Mouse (Mus musculus) B cell, adult 2 months (primary cell): Measurements from ENCODE around the gene Gm20489.
A peak's percentile ranks its signal among the peaks of the same experiment; 100 is the strongest.

Experiments
- DNase-seq, 2 experiments: peaks; one replicate each; pipeline ENCODE4 v3.0.0; 2022

The Gm20489 gene

GRCm38 (mm10) chrX:101268755-101269124 lies at the start of gene Gm20489:
Gm20489 (minus strand) TSS chrX:101269023.
- no peak for DNase-seq

DNA sequence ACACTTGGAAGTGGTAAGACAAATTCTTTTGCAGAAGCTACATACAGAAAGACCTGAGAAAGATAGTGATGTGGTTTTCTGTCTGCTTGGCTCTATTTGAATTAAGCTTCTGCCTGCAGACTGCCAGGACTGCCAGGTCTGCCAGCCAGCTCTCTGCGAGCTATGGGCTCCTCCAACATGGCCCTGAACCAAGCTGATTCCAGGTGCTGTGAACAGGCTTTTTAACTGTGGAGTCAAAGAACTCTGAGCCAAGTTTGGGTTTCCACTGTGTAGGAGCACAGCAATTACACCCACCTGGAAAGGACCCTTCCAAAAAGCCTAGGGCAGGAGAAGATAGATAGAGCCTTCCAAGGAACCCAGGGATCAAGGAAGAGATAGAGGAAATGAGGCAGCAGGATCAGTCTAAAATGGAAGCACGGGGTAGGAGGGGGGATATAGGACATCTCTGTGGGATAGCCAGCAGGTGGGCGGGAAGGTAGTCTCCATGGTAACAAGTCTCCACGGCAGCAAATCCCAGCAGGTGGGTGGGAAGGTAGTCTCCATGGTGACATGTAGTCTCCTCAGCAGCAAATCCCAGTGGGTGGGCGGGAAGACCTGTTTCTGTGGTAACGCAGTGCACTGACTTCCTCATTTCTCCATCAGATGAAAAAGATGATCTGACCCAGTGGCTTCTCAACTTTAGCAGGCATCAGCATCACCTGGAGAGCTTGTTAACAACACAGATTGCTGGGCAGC lies 45.0 kb upstream of the Gm20489 start:
- DNase-seq = peak; percentile 34 to 38

- DNase-seq = no peak
Measured at GRCm38 (mm10) chrX:101309299-101309698, 40.5 kb upstream of the Gm20489 start.

- DNase-seq = no peak
Measured at GRCm38 (mm10) chrX:101304646-101305045, 35.8 kb upstream of the Gm20489 start.

DNA sequence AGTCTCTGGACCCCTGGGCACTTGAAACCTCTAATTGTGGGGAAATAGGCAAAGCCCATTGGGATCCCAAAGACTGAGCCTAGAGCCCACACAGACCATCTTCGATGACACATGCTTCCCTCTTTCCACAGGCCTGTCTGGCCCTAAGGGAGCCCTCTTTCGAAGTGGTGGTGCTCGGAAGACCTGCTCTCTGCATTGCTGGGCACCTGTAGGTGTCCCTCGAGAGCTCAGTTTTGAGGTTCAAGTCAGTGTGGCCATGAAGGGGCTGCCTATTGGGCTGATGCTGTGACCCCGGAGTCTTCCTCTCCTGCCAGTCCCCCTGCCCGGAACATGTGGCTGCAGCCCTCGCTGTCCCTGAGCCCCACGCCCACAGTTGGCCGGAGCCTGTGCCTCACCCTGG lies 32.8 kb upstream of the Gm20489 start:
- no peak for DNase-seq

- DNase-seq = no peak
Measured at GRCm38 (mm10) chrX:101300427-101301030, 31.7 kb upstream of the Gm20489 start.

- DNase-seq = no peak
Measured at GRCm38 (mm10) chrX:101299473-101300426, 30.9 kb upstream of the Gm20489 start.

DNA sequence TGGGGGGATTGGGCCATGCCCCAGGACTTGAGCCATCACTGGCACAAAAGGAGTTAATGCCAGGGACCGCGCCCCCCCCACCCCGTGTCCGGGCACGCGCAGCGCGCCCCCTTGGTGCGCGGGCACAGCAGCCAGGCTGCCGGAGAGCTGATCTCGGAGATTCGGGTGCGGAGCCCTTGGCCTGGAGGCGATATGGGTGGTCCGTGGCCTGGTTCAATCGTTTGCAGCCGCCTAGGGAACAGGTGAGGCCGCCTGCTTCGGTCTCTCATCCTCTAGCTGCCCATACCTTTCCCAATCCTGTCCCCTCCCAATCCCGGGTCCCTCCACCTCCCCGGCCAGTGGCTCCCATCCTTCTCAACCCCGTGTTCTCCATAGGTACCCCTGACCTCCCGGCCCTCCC lies 30.2 kb upstream of the Gm20489 start, which contains the start of gene Nlgn3:
Gene Nlgn3 (plus strand): TSS at position 114 of the 400 bp plus-strand sequence.
- DNase-seq = no peak

- no peak for DNase-seq
Measured at GRCm38 (mm10) chrX:101290111-101290510, 21.3 kb upstream of the Gm20489 start.

DNA sequence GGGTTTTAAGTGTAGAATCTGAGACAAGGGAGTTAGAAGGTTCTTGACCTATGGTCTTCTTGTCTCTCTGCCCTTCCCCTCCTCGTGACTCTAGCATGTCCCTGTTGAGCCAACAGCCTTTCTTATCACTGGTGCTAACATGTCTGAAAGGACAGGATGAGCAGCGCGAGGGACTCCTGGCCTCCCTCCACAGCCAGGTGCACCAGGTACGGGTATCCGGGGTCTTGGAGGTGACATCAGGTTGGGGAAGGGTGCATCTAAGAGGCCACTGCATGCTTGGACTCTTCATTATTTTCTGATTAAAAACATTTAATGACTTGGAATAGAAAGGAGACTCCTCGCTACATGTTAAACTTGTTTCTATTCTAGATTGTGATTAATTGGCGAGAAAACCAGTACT lies 20.2 kb upstream of the Gm20489 start:
- no peak for DNase-seq

- DNase-seq = no peak
Measured at GRCm38 (mm10) chrX:101288432-101288831, 19.6 kb upstream of the Gm20489 start.

DNA sequence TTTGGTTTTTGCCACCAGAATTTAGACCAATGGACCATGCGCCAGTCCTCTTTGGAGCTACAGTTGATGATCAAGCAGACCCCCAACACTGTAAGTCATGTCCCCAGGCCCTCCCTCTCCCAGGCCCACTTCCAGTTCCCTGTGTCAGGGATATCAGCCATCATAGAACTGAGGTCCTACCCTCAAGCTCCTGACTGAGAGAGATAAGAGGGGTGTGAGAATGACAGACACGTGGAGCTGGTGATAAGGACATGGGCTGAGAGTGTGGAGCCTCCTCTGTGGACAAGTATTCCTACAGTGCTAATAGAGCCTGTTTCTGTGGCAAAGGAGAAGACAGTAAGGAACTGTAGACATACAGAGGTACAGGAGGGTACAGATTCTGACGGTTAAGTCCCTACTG lies 18.7 kb upstream of the Gm20489 start:
- no peak for DNase-seq

- DNase-seq = no peak
Measured at GRCm38 (mm10) chrX:101285953-101286670, 17.3 kb upstream of the Gm20489 start.

- DNase-seq = peak; percentile 76 to 77
Measured at GRCm38 (mm10) chrX:101285534-101285933, 16.7 kb upstream of the Gm20489 start.

GRCm38 (mm10) chrX:101282813-101283212 lies 14.0 kb upstream of the Gm20489 start:
- DNase-seq = no peak

DNA sequence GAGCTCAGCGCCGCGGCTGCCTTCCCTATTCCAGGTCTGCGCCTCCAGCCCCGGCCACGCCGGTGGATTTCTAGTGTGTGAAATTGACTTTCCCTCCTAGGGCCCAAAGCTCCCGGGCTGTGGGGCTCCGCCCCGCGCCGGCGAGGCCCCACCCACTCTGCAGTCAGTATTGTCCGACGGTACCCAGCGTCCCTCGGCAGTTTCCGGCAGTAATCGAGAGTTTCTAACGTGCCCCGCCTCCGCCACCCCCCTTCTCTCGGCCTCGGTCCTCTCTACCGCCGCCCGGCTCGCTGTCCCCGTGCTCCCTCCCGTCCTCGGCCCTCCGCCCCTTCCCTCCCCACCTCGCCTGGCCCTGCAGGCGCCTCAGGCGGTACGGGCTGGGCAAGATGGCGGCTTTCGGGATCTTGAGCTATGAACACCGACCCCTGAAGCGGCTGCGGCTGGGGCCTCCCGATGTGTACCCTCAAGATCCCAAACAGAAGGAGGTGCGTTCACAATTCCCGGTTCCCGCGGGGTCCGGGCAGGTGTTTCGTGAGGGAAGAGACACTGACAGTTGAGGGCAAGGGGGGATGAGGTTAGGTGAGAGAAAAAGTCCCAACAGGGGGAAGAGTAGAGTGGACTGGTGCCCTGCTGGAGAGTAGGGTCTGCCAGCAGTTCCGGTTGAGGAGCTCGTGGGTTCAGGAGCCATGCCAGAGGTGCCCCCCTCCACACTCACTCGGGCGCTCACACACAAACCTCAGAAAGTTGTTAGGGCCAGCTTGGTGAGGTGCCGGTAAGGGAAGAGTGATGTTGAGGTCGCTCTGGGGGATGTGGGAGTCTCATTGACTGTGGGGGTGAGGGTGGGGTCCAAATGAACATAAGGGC lies 5.3 kb upstream of the Gm20489 start, which contains the start of gene Med12:
Gene Med12 (plus strand): TSS at position 156 of the 864 bp plus-strand sequence.
- DNase-seq = peak; percentile 90 to 91

- DNase-seq = no peak
Measured at GRCm38 (mm10) chrX:101273410-101273809, 4.6 kb upstream of the Gm20489 start.

- peak; percentile 66 to 76 for DNase-seq
Measured at GRCm38 (mm10) chrX:101268025-101268754, 633 bp downstream of the Gm20489 start, which contains the start of gene Il2rg. Il2rg (minus strand) TSS chrX:101268255.

DNA sequence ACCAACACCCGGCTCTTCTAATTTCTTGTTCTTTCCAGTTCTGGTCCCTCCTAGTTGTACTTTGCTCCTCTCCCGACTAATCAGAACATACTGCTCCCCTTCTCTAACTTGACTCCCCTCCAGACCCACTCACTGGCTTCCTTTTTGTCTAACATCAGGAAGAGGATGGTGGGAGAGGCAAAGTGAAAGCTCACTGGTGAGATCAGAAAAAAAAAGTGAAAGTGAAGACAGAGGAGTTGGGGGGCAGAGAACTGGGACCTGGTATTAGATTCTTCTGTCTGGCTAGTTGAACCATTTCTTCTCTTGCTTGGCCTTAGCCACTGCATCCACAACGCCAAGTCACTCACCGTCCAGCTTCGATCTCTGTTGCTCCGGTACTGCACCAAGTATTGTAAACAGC lies 2.2 kb downstream of the Gm20489 start:
- no peak for DNase-seq

- no peak for DNase-seq
Measured at GRCm38 (mm10) chrX:101263892-101264291, 4.9 kb downstream of the Gm20489 start, which contains the start of gene Gm614. Gm614 (minus strand) TSS chrX:101263992.
